In the genomic region with DNA sequence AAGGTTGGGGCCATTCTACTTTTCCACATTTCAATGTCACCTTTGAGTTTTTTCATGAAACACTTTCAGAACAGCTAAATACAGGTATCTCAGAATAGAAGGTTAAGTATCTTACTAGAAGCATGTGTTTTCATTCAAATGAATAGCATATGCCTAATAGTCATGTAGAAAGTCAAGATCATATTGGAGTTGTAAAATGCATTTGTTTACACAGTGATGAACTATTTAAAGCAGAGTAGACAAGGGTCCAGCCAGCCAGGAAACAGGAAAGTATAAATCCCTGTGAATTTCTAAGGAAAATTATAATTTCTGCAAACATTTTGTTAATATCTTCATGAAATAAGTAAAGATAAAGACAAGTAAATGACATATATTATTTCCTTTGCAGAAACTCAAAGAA, we compare ENCODE assay signal across 18 mouse cellular contexts.
"Had no signal": no experiment of that assay in that cellular context is flagged by ENCODE, and none has a peak within 500 bp of the region (broad histone marks: within the 10 kb centered on the region; RNA-seq: fewer than 3 reads in every experiment).

No protein-coding gene starts in this region.

- H3K9ac ChIP-seq: liver, postnatal 0 days; lung, embryonic 15.5 days; midbrain, embryonic 13.5 days; midbrain, embryonic 15.5 days; neural tube, embryonic 12.5 days; stomach, embryonic 15.5 days had no signal

- H3K4me2 ChIP-seq: lung, embryonic 15.5 days; midbrain, embryonic 11.5 days; midbrain, embryonic 13.5 days; midbrain, embryonic 15.5 days; neural tube, embryonic 12.5 days; stomach, embryonic 15.5 days had no signal

- ATAC-seq: liver, postnatal 0 days; lung, postnatal 0 days; midbrain, embryonic 13.5 days; midbrain, embryonic 15.5 days had no signal

- H3K4me1 ChIP-seq: lung, embryonic 15.5 days; megakaryocyte, embryonic 14.5 days; stomach, embryonic 15.5 days had no signal

- H3K9me3 ChIP-seq: lung, embryonic 15.5 days; midbrain, embryonic 13.5 days; midbrain, embryonic 15.5 days; neural tube, embryonic 12.5 days; stomach, embryonic 15.5 days had no signal

- H3K27me3 ChIP-seq: lung, embryonic 15.5 days; megakaryocyte, embryonic 14.5 days; midbrain, embryonic 13.5 days; midbrain, embryonic 15.5 days; neural tube, embryonic 12.5 days; stomach, embryonic 15.5 days had no signal

- DNase-seq: liver, postnatal 0 days; lung, adult 2 months; lung, postnatal 14 days; lung, postnatal 36 days; right cerebral cortex, postnatal 14 days; thymus, adult 2 months; thymus, postnatal 25 days; thymus, postnatal 4 days had no signal

- H3K36me3 ChIP-seq: lung, embryonic 15.5 days; midbrain, embryonic 13.5 days; midbrain, embryonic 15.5 days; neural tube, embryonic 12.5 days; stomach, embryonic 15.5 days had no signal

- H3K4me3 ChIP-seq: lung, embryonic 15.5 days; megakaryocyte, embryonic 14.5 days; midbrain, embryonic 13.5 days; midbrain, embryonic 15.5 days; neural tube, embryonic 12.5 days; stomach, embryonic 15.5 days had no signal

- H3K27ac ChIP-seq: lung, embryonic 15.5 days; macrophage; midbrain, embryonic 13.5 days; midbrain, embryonic 15.5 days; neural tube, embryonic 12.5 days; stomach, embryonic 15.5 days; stomach, postnatal 0 days had no signal
